Comparison of ENCODE assay signal across 9 mouse cellular contexts in genomic region chr2:181463008-181463738, GRCm38 (mm10). TPM values are rescaled to one million over a fixed set of nuclear protein-coding genes. Genes with fewer than 3 reads are reported as not detected.
DNase-seq lines count a peak whose midpoint lies in the region; ATAC-seq and TF ChIP-seq lines count a peak whose summit lies in the region.
"Had no signal": no experiment of that assay in that cellular context is flagged by ENCODE, and none has a peak within 500 bp of the region (broad histone marks: within the 10 kb centered on the region; RNA-seq: fewer than 3 reads in every experiment).

No protein-coding gene starts in this region.

- H3K9me3 ChIP-seq in heart, embryonic 15.5 days (replicated peaks) = no peaks in the 10 kb centered on the region
- no peaks in the 10 kb centered on the region for H3K9me3 ChIP-seq in kidney, postnatal 0 days (replicated peaks; ENCODE audit: low read length)

- peak overlapping the region; percentile 8; the same call in 1 of the 2 replicates for H3K4me3 ChIP-seq in heart, embryonic 15.5 days
- H3K4me3 ChIP-seq in kidney, postnatal 0 days (replicated peaks; ENCODE audit: low read depth, low read length) = no peak overlapping the region

- H3K4me2 ChIP-seq in heart, embryonic 15.5 days = peak overlapping the region; percentile 26; the same call in 1 of the 2 replicates
- H3K4me2 ChIP-seq in kidney, postnatal 0 days (ENCODE audit: low read length) = peak overlapping the region; percentile 21; the same call in 1 of the 2 replicates

- peak; percentile 77 for DNase-seq in ES-CJ7 (ENCODE audit: low read depth, low spot score)
- DNase-seq in adrenal gland, adult 2 months = peak; percentile 77
- peak; percentile 56 for DNase-seq in embryo, embryonic 10.5 days (ENCODE audit: low spot score)
- peak; percentile 81 for DNase-seq in kidney, postnatal 0 days (ENCODE audit: low spot score)
- DNase-seq in lung, adult 18-20 months = peak; percentile 78 to 83
- DNase-seq in ovary, postnatal 36 days (ENCODE audit: low spot score) = peak; percentile 69
- DNase-seq in T-cell, adult 2 months (ENCODE audit: low spot score) = no peak

- no peak for TF ChIP-seq CTCF in kidney, postnatal 0 days (IDR thresholded peaks at IDR 0.05; ENCODE audit: low read depth)

- no peaks in the 10 kb centered on the region for H3K27me3 ChIP-seq in heart, embryonic 15.5 days
- H3K27me3 ChIP-seq in kidney, postnatal 0 days (ENCODE audit: insufficient read depth, low read length) = no peaks in the 10 kb centered on the region

- H3K9ac ChIP-seq in heart, embryonic 15.5 days = 0 out of 2 replicates have a peak overlapping the region, but pooled peaks have one; percentile 5
- H3K9ac ChIP-seq in kidney, postnatal 0 days (ENCODE audit: low read depth, low read length) = no peak overlapping the region

- peaks cover 25% of the 10 kb centered on the region for H3K4me1 ChIP-seq in heart, embryonic 15.5 days (replicated peaks)
- peaks cover 3% of the 10 kb centered on the region; the same call in 1 of the 2 replicates for H3K4me1 ChIP-seq in kidney, postnatal 0 days (replicated peaks; ENCODE audit: insufficient read depth, low read length)

- H3K36me3 ChIP-seq in heart, embryonic 15.5 days = no peaks in the 10 kb centered on the region
- no peaks in the 10 kb centered on the region for H3K36me3 ChIP-seq in kidney, postnatal 0 days (ENCODE audit: insufficient read depth, low read length)

- 0 out of 2 replicates have a peak, but pooled peaks have one; percentile 28 for ATAC-seq in heart, embryonic 15.5 days (replicated peaks; ENCODE audit: insufficient number of reproducible peaks, insufficient read depth, low FRiP score, low read depth)
- ATAC-seq in kidney, postnatal 0 days (replicated peaks; ENCODE audit: low FRiP score, low read depth) = peak; percentile 63

- WGBS in heart, embryonic 15.5 days = 33% methylated on average over 7 of the region's 7 CpGs
- WGBS in kidney, postnatal 0 days = 39% methylated on average over 7 of the region's 7 CpGs

- no peak overlapping the region; the same call in 1 of the 2 replicates for H3K27ac ChIP-seq in heart, embryonic 15.5 days
- H3K27ac ChIP-seq in kidney, postnatal 0 days = no peak overlapping the region

RNA-seq across cellular contexts. Expression of gene Zbtb46, which starts 3.9 kb away (rescaled TPM):
- total RNA-seq in adrenal gland, adult 2 months (2021) = 10 to 100 TPM in 1 of 2 experiments, 1 to 10 TPM in 1; 9.5 to 16.3 TPM
- 6.0 and 6.2 TPM in 2 replicates for polyA plus RNA-seq in adrenal gland, adult 2 months (2012; rRNA removed)
- 8.6 and 10.4 TPM in 2 replicates for polyA plus RNA-seq in heart, embryonic 15.5 days (2015; fragmentation: Nextera tagmentation; extraction: Ambion mirVana)
- 15.6 and 17.8 TPM in 2 replicates for polyA plus RNA-seq in kidney, postnatal 0 days (2015; fragmentation: Nextera tagmentation; extraction: Ambion mirVana)

RNA-seq across cellular contexts. Expression of gene Abhd16b, which starts 29.8 kb away (rescaled TPM):
- not detected for total RNA-seq in adrenal gland, adult 2 months (2021)
- not detected in 2 replicates for polyA plus RNA-seq in adrenal gland, adult 2 months (2012; rRNA removed)
- 0.10 and 0.26 TPM in 2 replicates for polyA plus RNA-seq in heart, embryonic 15.5 days (2015; fragmentation: Nextera tagmentation; extraction: Ambion mirVana)
- polyA plus RNA-seq in kidney, postnatal 0 days (2015; fragmentation: Nextera tagmentation; extraction: Ambion mirVana) = 0.12 and 0.17 TPM in 2 replicates
- polyA plus RNA-seq: neural tube, embryonic 14.5 days had no signal

RNA-seq across cellular contexts. Expression of gene Tpd52l2, which starts 33.8 kb away (rescaled TPM):
- total RNA-seq in adrenal gland, adult 2 months (2021) = 100 to 1,000 TPM; 102 to 119 TPM
- 24.0 and 25.2 TPM in 2 replicates for polyA plus RNA-seq in adrenal gland, adult 2 months (2012; rRNA removed)
- 105 and 117 TPM in 2 replicates for polyA plus RNA-seq in heart, embryonic 15.5 days (2015; fragmentation: Nextera tagmentation; extraction: Ambion mirVana)
- polyA plus RNA-seq in kidney, postnatal 0 days (2015; fragmentation: Nextera tagmentation; extraction: Ambion mirVana) = 140 and 144 TPM in 2 replicates

RNA-seq across cellular contexts. Expression of gene Dnajc5, which starts 57.1 kb away (rescaled TPM):
- total RNA-seq in adrenal gland, adult 2 months (2021) = 10 to 100 TPM; 92.3 to 96.0 TPM
- 35.7 and 36.6 TPM in 2 replicates for polyA plus RNA-seq in adrenal gland, adult 2 months (2012; rRNA removed)
- polyA plus RNA-seq in heart, embryonic 15.5 days (2015; fragmentation: Nextera tagmentation; extraction: Ambion mirVana) = 70.3 and 83.3 TPM in 2 replicates
- polyA plus RNA-seq in kidney, postnatal 0 days (2015; fragmentation: Nextera tagmentation; extraction: Ambion mirVana) = 70.5 and 79.5 TPM in 2 replicates
